Mouse (Mus musculus): ENCODE results near the gene Cpa4. TPM values are rescaled to one million over a fixed set of nuclear protein-coding genes. Genes with fewer than 3 reads are reported as not detected.

Cpa4 gene
- total RNA-seq, 2 experiments from 2014 or later = not detected

GRCm38 (mm10) chr6:30551644-30552580 is 16.3 kb upstream of the Cpa4 start:
- DNase-seq (ENCODE audit: low spot score in 2 of 2) = peak; percentile 45 to 61

GRCm38 (mm10) chr6:30552628-30553027 is 15.5 kb upstream of the Cpa4 start:
- peak in 1 of 2 experiments; percentile 18 for DNase-seq (ENCODE audit: low spot score in 2 of 2)

GRCm38 (mm10) chr6:30553381-30554010 is 14.7 kb upstream of the Cpa4 start:
- no peak for DNase-seq (ENCODE audit: low spot score in 2 of 2)

- no peak for DNase-seq (ENCODE audit: low spot score in 2 of 2)
Observed at GRCm38 (mm10) chr6:30554092-30554491, 14.1 kb upstream of the Cpa4 start.

GRCm38 (mm10) chr6:30554621-30555170 is 13.5 kb upstream of the Cpa4 start:
- DNase-seq (ENCODE audit: low spot score in 2 of 2) = peak in 1 of 2 experiments; percentile 37

GRCm38 (mm10) chr6:30556080-30556479 is 12.1 kb upstream of the Cpa4 start:
- DNase-seq (ENCODE audit: low spot score in 2 of 2) = no peak

GRCm38 (mm10) chr6:30559726-30560125 is 8.4 kb upstream of the Cpa4 start:
- DNase-seq (ENCODE audit: low spot score in 2 of 2) = no peak

GRCm38 (mm10) chr6:30562132-30562531 is 6.0 kb upstream of the Cpa4 start:
- DNase-seq (ENCODE audit: low spot score in 2 of 2) = no peak

GRCm38 (mm10) chr6:30563575-30563974 is 4.6 kb upstream of the Cpa4 start:
- DNase-seq (ENCODE audit: low spot score in 2 of 2) = no peak

GRCm38 (mm10) chr6:30564051-30564450 is 4.1 kb upstream of the Cpa4 start:
- no peak for DNase-seq (ENCODE audit: low spot score in 2 of 2)

GRCm38 (mm10) chr6:30569331-30569730 is 1.2 kb downstream of the Cpa4 start:
- DNase-seq (ENCODE audit: low spot score in 2 of 2) = no peak

- no peak for DNase-seq (ENCODE audit: low spot score in 2 of 2)
Observed at GRCm38 (mm10) chr6:30570012-30570411, 1.8 kb downstream of the Cpa4 start.

GRCm38 (mm10) chr6:30572456-30573311 is 4.5 kb downstream of the Cpa4 start:
- DNase-seq (ENCODE audit: low spot score in 2 of 2) = peak; percentile 62 to 81

- DNase-seq (ENCODE audit: low spot score in 2 of 2) = no peak
Observed at GRCm38 (mm10) chr6:30573380-30573779, 5.2 kb downstream of the Cpa4 start.

- DNase-seq (ENCODE audit: low spot score in 2 of 2) = no peak
Observed at GRCm38 (mm10) chr6:30574945-30575344, 6.8 kb downstream of the Cpa4 start.

GRCm38 (mm10) chr6:30576477-30577203 is 8.5 kb downstream of the Cpa4 start:
- DNase-seq (ENCODE audit: low spot score in 2 of 2) = no peak

GRCm38 (mm10) chr6:30579961-30580840 is 12.0 kb downstream of the Cpa4 start:
- DNase-seq (ENCODE audit: low spot score in 2 of 2) = no peak

- DNase-seq (ENCODE audit: low spot score in 2 of 2) = no peak
Observed at GRCm38 (mm10) chr6:30580841-30581176, 12.6 kb downstream of the Cpa4 start.

GRCm38 (mm10) chr6:30586886-30587442 is 18.8 kb downstream of the Cpa4 start:
- no peak for DNase-seq (ENCODE audit: low spot score in 2 of 2)

Measured in layer of hippocampus, postnatal 14 days (tissue).